Mouse (Mus musculus) liver, adult 2 months (tissue): ENCODE measurements around the gene Gm3238. TPM values are rescaled to one million over a fixed set of nuclear protein-coding genes. Genes with fewer than 3 reads are reported as not detected.
"Not testable (repeated sequence)": the region's sequence is repeated elsewhere in the genome, so short reads cannot be mapped to it uniquely, and the experiment has no call there.

Source experiments
- DNase-seq: peaks from one replicate; pipeline ENCODE4 v3.0.0-alpha.2; 2011; ENCODE audit warnings: low read depth, low spot score; ENCODE audit errors: extremely low read depth
- H3K27ac ChIP-seq: fragments of 200-500 bp; replicated peaks from 2 replicates; pipeline ENCODE4 v1.5.1; 2012; ENCODE audit warnings: low read depth, mild to moderate bottlenecking, control low read depth, inconsistent platforms, low read length; ENCODE audit not compliant: insufficient read depth
- H3K27me3 ChIP-seq: fragments of 200-500 bp; 2 replicates; pipeline ENCODE4 v1.6.1; 2012; ENCODE audit warnings: mild to moderate bottlenecking, moderate library complexity, low read length, inconsistent platforms; ENCODE audit not compliant: control insufficient read depth, insufficient read depth
- H3K36me3 ChIP-seq: fragments of 200-500 bp; 2 replicates; pipeline ENCODE4 v1.6.1; 2012; ENCODE audit warnings: low read length, inconsistent platforms; ENCODE audit not compliant: control insufficient read depth, insufficient read depth
- H3K4me1 ChIP-seq: fragments of 200-500 bp; 2 replicates; pipeline ENCODE4 v1.6.1; 2011; ENCODE audit warnings: low read length; ENCODE audit not compliant: control insufficient read depth, insufficient read depth
- H3K4me3 ChIP-seq: fragments of 200-500 bp; 2 replicates; pipeline ENCODE4 v1.5.1; 2011; ENCODE audit warnings: low read depth, mild to moderate bottlenecking, control low read depth, low read length, moderate library complexity; ENCODE audit not compliant: insufficient read depth
- H3K79me2 ChIP-seq: fragments of 200-500 bp; 2 replicates; pipeline ENCODE4 v1.6.1; 2012; ENCODE audit warnings: inconsistent platforms, mild to moderate bottlenecking, low read length, moderate library complexity; ENCODE audit not compliant: control insufficient read depth, insufficient read depth
- H3K9ac ChIP-seq: fragments of 200-500 bp; 2 replicates; pipeline ENCODE4 v1.6.1; 2012; ENCODE audit warnings: low read depth, mild to moderate bottlenecking, control low read depth, inconsistent platforms, low read length
- CTCF ChIP-seq: fragments of 200-500 bp; IDR thresholded peaks from 2 replicates; pipeline ENCODE4 v1.5.1; 2011; ENCODE audit warnings: low read depth, low read length, control low read depth
- POLR2A ChIP-seq: fragments of 200-500 bp; IDR thresholded peaks from 2 replicates; pipeline ENCODE4 v1.6.1; 2011; ENCODE audit warnings: low read length, control low read depth; ENCODE audit not compliant: insufficient read depth; ENCODE audit errors: extremely low read depth
- WGBS: fragments of 180-500 bp; shearing (Covaris S2); methylation state at CpG from one replicate; pipeline ENCODE4 v1.1.7; 2018; 5-methylcytosine and 5-hydroxymethylcytosine counted together
- polyA plus RNA-seq: library from polyadenylated mRNA; depleted of rRNA; stranded (reverse); fragments of >200 nt; gene quantifications from 2 replicates; pipeline ENCODE4 v1.2.3, GENCODE M21; 2012
- total RNA-seq: library from RNA; depleted of rRNA; stranded (reverse); fragments of >200 nt; gene quantifications from 2 replicates; pipeline ENCODE4 v1.2.3, GENCODE M21; 2014

The Gm3238 gene
- total and polyA plus RNA-seq, 2 experiments: not detected

GRCm38 (mm10) chr10:77782442-77782841, 11.3 kb upstream of the Gm3238 start, which contains the start of gene Gm3250:
Gene Gm3250, minus strand, starts transcription at chr10:77782542.
- H3K79me2 ChIP-seq, H3K4me1 ChIP-seq, H3K27me3 ChIP-seq, H3K4me3 ChIP-seq, H3K27ac ChIP-seq, H3K9ac ChIP-seq, H3K36me3 ChIP-seq, DNase-seq: not testable (repeated sequence)
- WGBS: 50% methylated on average over 1 of the region's 1 CpGs

- H3K27me3 ChIP-seq, DNase-seq, H3K36me3 ChIP-seq, H3K27ac ChIP-seq, H3K9ac ChIP-seq, H3K4me3 ChIP-seq, H3K79me2 ChIP-seq, H3K4me1 ChIP-seq: not testable (repeated sequence)
- WGBS: 80% methylated on average over 1 of the region's 1 CpGs
Observed at GRCm38 (mm10) chr10:77776844-77777243, 5.7 kb upstream of the Gm3238 start, which contains the start of gene Gm7138. Gene Gm7138, minus strand, starts transcription at chr10:77776944.

- H3K4me1 ChIP-seq, H3K27ac ChIP-seq, DNase-seq, H3K27me3 ChIP-seq, H3K79me2 ChIP-seq, H3K36me3 ChIP-seq, H3K9ac ChIP-seq, H3K4me3 ChIP-seq: not testable (repeated sequence)
- WGBS: 62% methylated on average over 3 of the region's 3 CpGs
Observed at GRCm38 (mm10) chr10:77772142-77772541, 1.0 kb upstream of the Gm3238 start.

- WGBS: 73% methylated on average over 1 of the region's 1 CpGs
- Histone ChIP-seq H3K4me3 (no peak overlapping the region), H3K4me1 (no peaks in the 10 kb centered on the region), H3K9ac (no peak overlapping the region), H3K36me3 (no peaks in the 10 kb centered on the region), H3K27me3 (0 out of 2 replicates have a peak, but pooled peaks cover 3% of the 10 kb centered on the region), H3K27ac (no peak overlapping the region), H3K79me2 (no peaks in the 10 kb centered on the region)
- no peak for DNase-seq
- TF ChIP-seq POLR2A: no peak
- no peak for TF ChIP-seq CTCF
Observed at GRCm38 (mm10) chr10:77769727-77770126, 1.4 kb downstream of the Gm3238 start.

GRCm38 (mm10) chr10:77759582-77759981, 11.5 kb downstream of the Gm3238 start, which contains the start of gene Gm3233:
Gene Gm3233, minus strand, starts transcription at chr10:77759682.
- H3K4me1 ChIP-seq, H3K79me2 ChIP-seq, H3K36me3 ChIP-seq, H3K27ac ChIP-seq, DNase-seq, H3K9ac ChIP-seq, H3K27me3 ChIP-seq, H3K4me3 ChIP-seq: not testable (repeated sequence)
- 60% methylated on average over 1 of the region's 1 CpGs for WGBS

- no peaks in the 10 kb centered on the region for H3K79me2 ChIP-seq
Observed at GRCm38 (mm10) chr10:77753448-77753847, 17.7 kb downstream of the Gm3238 start.

GRCm38 (mm10) chr10:77752312-77752711, 18.8 kb downstream of the Gm3238 start:
- not testable (repeated sequence) for H3K27ac ChIP-seq, H3K4me1 ChIP-seq, H3K79me2 ChIP-seq, DNase-seq, H3K36me3 ChIP-seq, H3K27me3 ChIP-seq, H3K9ac ChIP-seq, H3K4me3 ChIP-seq
- peak; percentile 20; the same call in 1 of the 2 replicates for TF ChIP-seq CTCF
- WGBS: 67% methylated on average over 3 of the region's 3 CpGs

More at GRCm38 (mm10) chr10:77753448-77753847, 17.7 kb downstream of the Gm3238 start:
- TF ChIP-seq CTCF (no peak), POLR2A (no peak)
- no peak overlapping the region for H3K9ac ChIP-seq
- no peak overlapping the region for H3K27ac ChIP-seq
- DNase-seq: peak; percentile 8
- no peaks in the 10 kb centered on the region for H3K4me1 ChIP-seq
- H3K4me3 ChIP-seq: no peak overlapping the region
- H3K27me3 ChIP-seq: 0 out of 2 replicates have a peak, but pooled peaks cover 3% of the 10 kb centered on the region
- no peaks in the 10 kb centered on the region for H3K36me3 ChIP-seq

- not testable (repeated sequence) for H3K9ac ChIP-seq, H3K36me3 ChIP-seq, H3K79me2 ChIP-seq, H3K27me3 ChIP-seq, H3K4me1 ChIP-seq, DNase-seq, H3K27ac ChIP-seq, H3K4me3 ChIP-seq
- WGBS: 67% methylated on average over 1 of the region's 1 CpGs
Observed at GRCm38 (mm10) chr10:77751254-77751653, 19.9 kb downstream of the Gm3238 start, which contains the start of gene Gm9736. Gene Gm9736, minus strand, starts transcription at chr10:77751354.

- not testable (repeated sequence) for H3K27ac ChIP-seq, H3K36me3 ChIP-seq, H3K27me3 ChIP-seq, H3K79me2 ChIP-seq, H3K9ac ChIP-seq, H3K4me3 ChIP-seq, H3K4me1 ChIP-seq
- peak; percentile 5 for DNase-seq
- WGBS: 58% methylated on average over 1 of the region's 1 CpGs
Observed at GRCm38 (mm10) chr10:77750686-77751085, 20.4 kb downstream of the Gm3238 start.
